8 mouse cellular contexts compared by ENCODE assay signal in genomic region chr11:105967741-105968574, GRCm38 (mm10). TPM values are rescaled to one million over a fixed set of nuclear protein-coding genes. Genes with fewer than 3 reads are reported as not detected.
DNase-seq lines count a peak whose midpoint lies in the region; ATAC-seq and TF ChIP-seq lines count a peak whose summit lies in the region.

Gene Ace (plus strand): TSS chr11:105967945.

- ATAC-seq in CD4-positive, CD25-positive, alpha-beta regulatory T cell, adult 4 months: no peak
- peak; percentile 63 for ATAC-seq in hindbrain, embryonic 13.5 days (ENCODE audit: low FRiP score)
- no peak for ATAC-seq in limb, embryonic 15.5 days (ENCODE audit: insufficient number of reproducible peaks, low FRiP score, low TSS enrichment, low read depth)
- peak; percentile 85 for ATAC-seq in midbrain, embryonic 15.5 days (replicated peaks)

- WGBS in hindbrain, embryonic 13.5 days: under 1% methylated on average over 75 of the region's 76 CpGs
- under 1% methylated on average over 55 of the region's 76 CpGs for WGBS in limb, embryonic 15.5 days
- WGBS in midbrain, embryonic 15.5 days: under 1% methylated on average over 76 of the region's 76 CpGs

- peaks cover 19% of the 10 kb centered on the region for H3K4me1 ChIP-seq in hindbrain, embryonic 13.5 days (replicated peaks)
- H3K4me1 ChIP-seq in limb, embryonic 15.5 days: peaks cover 17% of the 10 kb centered on the region
- peaks cover 15% of the 10 kb centered on the region for H3K4me1 ChIP-seq in midbrain, embryonic 15.5 days

- intact Hi-C loops in gastrocnemius, adult 2 months (cut with DNase I): loop anchor here (2.0 kb wide), 2 partner anchors 31 to 39 kb away; no protein-coding TSS in a partner anchor

- H3K27me3 ChIP-seq in hindbrain, embryonic 13.5 days: peaks cover 54% of the 10 kb centered on the region
- peaks cover 51% of the 10 kb centered on the region for H3K27me3 ChIP-seq in limb, embryonic 15.5 days
- H3K27me3 ChIP-seq in midbrain, embryonic 15.5 days (replicated peaks): peaks cover 12% of the 10 kb centered on the region

- H3K4me3 ChIP-seq in gastrocnemius, adult 2 months: peak within 1 kb of the TSS; percentile 83
- H3K4me3 ChIP-seq in hindbrain, embryonic 13.5 days: peak within 1 kb of the TSS; percentile 60
- peak within 1 kb of the TSS; percentile 56 for H3K4me3 ChIP-seq in limb, embryonic 15.5 days
- peak within 1 kb of the TSS; percentile 66 for H3K4me3 ChIP-seq in midbrain, embryonic 15.5 days

- DNase-seq in CD4-positive, CD25-positive, alpha-beta regulatory T cell, adult 2 months (ENCODE audit: low read depth, low spot score): peak; percentile 14
- peak; percentile 63 for DNase-seq in adrenal gland, postnatal 14 days
- peak; percentile 73 for DNase-seq in gastrocnemius, adult 2 months
- no peak for DNase-seq in spleen, adult 18-20 months

- no peaks in the 10 kb centered on the region for H3K36me3 ChIP-seq in hindbrain, embryonic 13.5 days
- no peaks in the 10 kb centered on the region for H3K36me3 ChIP-seq in limb, embryonic 15.5 days
- no peaks in the 10 kb centered on the region for H3K36me3 ChIP-seq in midbrain, embryonic 15.5 days (replicated peaks)

- peak within 1 kb of the TSS; percentile 95 for H3K4me2 ChIP-seq in hindbrain, embryonic 13.5 days
- peak within 1 kb of the TSS; percentile 100 for H3K4me2 ChIP-seq in limb, embryonic 15.5 days
- peak within 1 kb of the TSS; percentile 96 for H3K4me2 ChIP-seq in midbrain, embryonic 15.5 days

- TF ChIP-seq CTCF in gastrocnemius, adult 2 months (IDR thresholded peaks at IDR 0.05): no peak

- H3K9me3 ChIP-seq in hindbrain, embryonic 13.5 days: no peaks in the 10 kb centered on the region
- H3K9me3 ChIP-seq in limb, embryonic 15.5 days: no peaks in the 10 kb centered on the region
- H3K9me3 ChIP-seq in midbrain, embryonic 15.5 days: no peaks in the 10 kb centered on the region

- H3K9ac ChIP-seq in hindbrain, embryonic 13.5 days: peak within 1 kb of the TSS; percentile 81
- H3K9ac ChIP-seq in limb, embryonic 15.5 days: peak within 1 kb of the TSS; percentile 26
- peak within 1 kb of the TSS; percentile 61 for H3K9ac ChIP-seq in midbrain, embryonic 15.5 days

- H3K27ac ChIP-seq in gastrocnemius, adult 2 months: peak within 1 kb of the TSS; percentile 82
- peak within 1 kb of the TSS; percentile 23; the same call in 1 of the 2 replicates for H3K27ac ChIP-seq in hindbrain, embryonic 13.5 days
- no peak within 1 kb of the TSS for H3K27ac ChIP-seq in limb, embryonic 15.5 days
- H3K27ac ChIP-seq in midbrain, embryonic 15.5 days: peak within 1 kb of the TSS; percentile 51; the same call in 1 of the 2 replicates

RNA-seq across cellular contexts. Expression of gene Ace, which starts in this region (rescaled TPM):
- polyA plus RNA-seq in CD4-positive, CD25-positive, alpha-beta regulatory T cell, adult 4 months (2017; shearing (Covaris generic)): not detected
- total RNA-seq in adrenal gland, postnatal 14 days (2021): 12.4 and 19.5 TPM in 2 replicates
- 10 to 100 TPM; 18.4 to 24.6 TPM for total RNA-seq in gastrocnemius, adult 2 months (2021)
- 2.4 and 2.5 TPM in 2 replicates for polyA plus RNA-seq in hindbrain, embryonic 13.5 days (2015; fragmentation: Nextera tagmentation; extraction: Ambion mirVana)
- 1.0 and 1.8 TPM in 2 replicates for polyA plus RNA-seq in limb, embryonic 15.5 days (2015; fragmentation: Nextera tagmentation; extraction: Ambion mirVana)
- 6.1 and 6.5 TPM in 2 replicates for polyA plus RNA-seq in midbrain, embryonic 15.5 days (2015; fragmentation: Nextera tagmentation; extraction: Ambion mirVana)

Comparison
In these comparisons a context has a peak if more than half of its experiments do, and no peak if none do; other contexts are left out.
1. DNase-seq: peak in CD4-positive, CD25-positive, alpha-beta regulatory T cell, adult 2 months (single experiment), adrenal gland, postnatal 14 days (single experiment) and gastrocnemius, adult 2 months (single experiment); none in spleen, adult 18-20 months (0 of 2).
2. ATAC-seq: peak in hindbrain, embryonic 13.5 days (single experiment) and midbrain, embryonic 15.5 days (single experiment); none in CD4-positive, CD25-positive, alpha-beta regulatory T cell, adult 4 months (single experiment) and limb, embryonic 15.5 days (single experiment).
3. H3K9ac ChIP-seq: peak in every context shown above with its lines; median percentile 81 in hindbrain, embryonic 13.5 days; 61 in midbrain, embryonic 15.5 days; 26 in limb, embryonic 15.5 days.
4. Peak in every context shown above with its lines, with median percentiles within 50 percentile points of each other: H3K4me3 ChIP-seq and H3K4me2 ChIP-seq.